Mouse (Mus musculus): Measurements from ENCODE around the gene Cnbp.

- TF ChIP-seq CTCF (IDR thresholded peaks at IDR 0.05; ENCODE audit: extremely low read depth, insufficient read depth, insufficient read length, insufficient replicate concordance) (no peak), POLR2A (IDR thresholded peaks at IDR 0.05; ENCODE audit: low read depth, low read length) (no peak)
These were observed 1.1 kb downstream of the Cnbp start for GRCm38 (mm10) chr6:87849780-87850154.

All from spleen, adult 2 months (tissue).